Mouse (Mus musculus) MEL (cell line): Measurements from ENCODE around the gene Filip1l.
A peak's percentile ranks its signal among the peaks of the same experiment; 100 is the strongest.

Experiments
- CHD2 ChIP-seq: IDR thresholded peaks from 2 replicates; pipeline ENCODE4 v1.6.1; 2011; ENCODE audit warnings: low read length, improper control_type of control experiment
- CTCF ChIP-seq, 3 experiments: IDR thresholded peaks in 2 of 3; conservative IDR thresholded peaks in 1 of 3; 2 replicates each; pipeline ENCODE4 v1.5.1; 2011 to 2012; ENCODE audit warnings: low read length in 3 of 3, low read depth in 2 of 3, mild to moderate bottlenecking in 2 of 3, improper control_type of control experiment in 1 of 3, inconsistent platforms in 1 of 3, mixed read lengths in 1 of 3, moderate library complexity in 1 of 3; ENCODE audit not compliant: control insufficient read depth in 1 of 3, insufficient read depth in 1 of 3, poor library complexity in 1 of 3, severe bottlenecking in 1 of 3
- E2F4 ChIP-seq: IDR thresholded peaks from 2 replicates; pipeline ENCODE4 v1.6.1; 2011; ENCODE audit warnings: low read depth, low read length, improper control_type of control experiment, borderline replicate concordance
- JUND ChIP-seq: IDR thresholded peaks from 2 replicates; pipeline ENCODE4 v1.6.1; 2011; ENCODE audit warnings: low read depth, mild to moderate bottlenecking, improper control_type of control experiment, low read length
- MAX ChIP-seq: IDR thresholded peaks from 2 replicates; pipeline ENCODE4 v1.6.1; 2011; ENCODE audit warnings: low read length, improper control_type of control experiment
- POLR2A ChIP-seq, 2 experiments: IDR thresholded peaks; 2 replicates each; pipeline ENCODE4 v1.6.1; 2011 to 2012; ENCODE audit warnings: low read length in 2 of 2, mild to moderate bottlenecking in 2 of 2, control low read depth in 1 of 2, improper control_type of control experiment in 1 of 2, low read depth in 1 of 2, moderate library complexity in 1 of 2; ENCODE audit not compliant: control insufficient read depth in 1 of 2, insufficient read depth in 1 of 2, poor library complexity in 1 of 2
- POLR2AphosphoS2 ChIP-seq: IDR thresholded peaks from 2 replicates; pipeline ENCODE4 v1.6.1; 2011; ENCODE audit warnings: low read length, improper control_type of control experiment

- TF ChIP-seq CTCF (IDR thresholded peaks at IDR 0.05 in 2 of 3, conservative IDR thresholded peaks at IDR 0.05 in 1 of 3; ENCODE audit: control insufficient read depth in 1 of 3, insufficient read depth in 1 of 3, low read depth in 2 of 3, low read length in 3 of 3, poor library complexity in 1 of 3, severe bottlenecking in 1 of 3) (peak; percentile 33 to 88 (median 76)), POLR2A (IDR thresholded peaks at IDR 0.05; ENCODE audit: control insufficient read depth in 1 of 2, insufficient read depth in 1 of 2, low read depth in 1 of 2, low read length in 2 of 2, poor library complexity in 1 of 2) (no peak), E2F4 (no peak), MAX (no peak), JUND (no peak), CHD2 (no peak), POLR2AphosphoS2 (no peak)
Observed at GRCm38 (mm10) chr16:57593422-57594157, 240.7 kb downstream of the Filip1l start.
